Mouse (Mus musculus): ENCODE data around the gene Dact2.

GRCm38 (mm10) chr17:14249595-14249994 lies 45.5 kb upstream of the Dact2 start:
- TF ChIP-seq CTCF (IDR thresholded peaks at IDR 0.05; ENCODE audit: low read depth, low read length) (no peak), POLR2A (IDR thresholded peaks at IDR 0.05; ENCODE audit: borderline replicate concordance, low read depth, low read length) (no peak)

Measured in bone marrow macrophage, adult 2 months (primary cell).